Mouse (Mus musculus) regulatory T cell (primary cell): ENCODE measurements around the gene Olfr168.
"Not testable (repeated sequence)": the region's sequence is repeated elsewhere in the genome, so short reads cannot be mapped to it uniquely, and the experiment has no call there.

Experiments
- in situ Hi-C: fragments of 300-600 bp; cut with MboI, MseI; formaldehyde crosslinking; loops from one replicate; pipeline ENCODE4 v1.15.1; 2025; ENCODE audit warnings: high pct_unique_total_duplicates

Gene Olfr168

DNA sequence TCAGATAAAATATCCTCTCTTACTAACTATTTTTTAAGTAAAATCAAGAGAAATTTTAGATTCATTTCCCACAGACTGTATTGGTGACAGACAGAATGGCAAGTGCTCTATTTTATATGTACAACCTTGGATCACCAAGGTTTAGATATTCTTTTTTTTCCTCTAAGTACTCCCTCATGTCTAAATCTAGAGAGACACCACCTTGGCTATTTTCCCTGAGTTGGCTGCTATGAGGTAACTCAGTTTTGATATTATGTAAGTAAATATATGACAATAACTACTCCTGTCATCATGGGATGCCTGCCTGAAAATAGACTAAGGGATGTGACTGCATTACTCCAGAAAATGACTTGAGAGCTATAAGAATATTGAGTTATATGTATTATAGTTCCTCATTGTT lies at the start of gene Olfr168:
TSS of gene Olfr168 (minus strand) at position 101 of the 400 bp plus-strand sequence.
- in situ Hi-C loops: no loop called here

DNA sequence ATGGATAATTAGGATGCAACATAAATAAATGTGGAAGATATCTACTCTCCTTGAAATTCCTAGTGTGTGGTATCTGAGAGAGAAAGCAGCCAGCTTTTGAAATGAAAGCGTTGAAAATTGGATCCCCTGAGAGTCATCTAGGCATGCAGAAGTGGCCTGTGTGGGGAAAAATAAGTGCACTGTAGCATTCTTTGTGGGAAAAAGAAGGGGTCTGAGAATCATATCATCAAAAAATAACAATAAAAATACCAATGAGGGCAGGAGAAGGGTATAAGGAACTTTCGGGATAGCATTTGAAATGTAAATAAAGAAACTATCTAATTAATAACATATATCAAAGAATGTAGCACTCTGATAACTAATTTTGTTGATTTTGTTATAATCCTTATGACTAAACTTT lies 36.4 kb upstream of the Olfr168 start, which contains the start of gene Olfr169:
TSS of gene Olfr169 (minus strand) at position 101 of the 400 bp plus-strand sequence.
- in situ Hi-C loops: not testable (repeated sequence)

DNA sequence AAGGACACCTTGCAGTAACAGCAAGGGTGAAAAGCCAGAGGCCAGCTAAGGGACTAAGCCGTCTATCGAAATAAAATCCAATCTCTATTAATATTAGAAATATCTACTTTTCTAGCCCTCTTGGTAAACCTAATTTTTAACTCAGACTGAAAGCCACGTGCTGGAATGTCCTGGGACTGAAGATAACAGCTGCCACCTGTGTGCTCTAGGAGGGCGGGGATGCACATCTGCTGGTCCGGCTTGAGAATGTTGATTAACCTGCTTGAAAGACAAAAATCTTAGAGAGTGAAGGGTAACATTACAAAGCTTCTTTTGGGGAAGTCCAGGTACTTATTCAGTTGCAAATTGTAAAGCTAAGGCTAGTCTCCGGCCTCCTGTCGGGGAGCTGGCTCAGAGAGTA lies 18.1 kb upstream of the Olfr168 start:
- in situ Hi-C loops: not testable (repeated sequence)

DNA sequence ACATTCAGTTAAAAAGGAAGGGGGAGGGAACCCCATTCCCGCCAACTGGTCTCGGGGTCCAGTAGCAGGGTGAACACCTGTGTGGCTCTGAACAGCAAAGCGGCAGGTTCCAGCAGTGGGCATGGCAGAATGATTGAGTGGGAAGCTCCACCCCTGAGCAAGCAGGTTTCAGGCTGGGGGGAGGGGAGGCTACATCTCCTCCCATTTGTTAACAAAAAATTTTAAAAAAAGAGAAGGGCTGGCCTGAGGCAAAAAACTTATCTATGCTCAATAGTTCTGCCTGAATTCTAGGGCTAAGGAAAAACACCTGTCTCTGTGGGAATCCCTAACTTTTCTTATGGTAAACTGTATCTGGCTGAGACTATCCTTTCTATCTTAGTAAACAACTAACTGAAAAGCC lies 16.9 kb upstream of the Olfr168 start:
- in situ Hi-C loops: not testable (repeated sequence)

DNA sequence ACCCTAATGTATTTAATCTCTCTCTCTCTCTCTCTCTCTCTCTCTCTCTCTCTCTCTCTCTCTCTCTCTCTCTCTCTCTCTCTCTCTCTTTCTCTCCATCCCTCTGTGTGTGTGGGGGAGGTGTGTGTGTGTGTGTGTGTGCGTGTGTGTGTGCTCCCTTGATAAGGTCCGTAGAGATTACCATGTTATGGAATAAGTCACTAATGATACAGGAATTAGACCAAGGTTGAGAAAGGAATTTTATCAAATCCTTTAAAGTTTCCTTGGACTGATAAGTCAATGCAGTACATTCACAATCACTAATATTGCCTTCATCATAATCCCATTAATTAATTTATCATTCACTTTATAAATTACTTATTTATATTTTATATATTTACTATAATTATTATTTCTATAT lies 13.2 kb downstream of the Olfr168 start, which contains the start of gene Olfr167:
TSS of gene Olfr167 (minus strand) at position 101 of the 400 bp plus-strand sequence.
- in situ Hi-C loops: loop anchor here (25.0 kb wide), 1 partner anchor 540 kb away; no protein-coding TSS in a partner anchor

DNA sequence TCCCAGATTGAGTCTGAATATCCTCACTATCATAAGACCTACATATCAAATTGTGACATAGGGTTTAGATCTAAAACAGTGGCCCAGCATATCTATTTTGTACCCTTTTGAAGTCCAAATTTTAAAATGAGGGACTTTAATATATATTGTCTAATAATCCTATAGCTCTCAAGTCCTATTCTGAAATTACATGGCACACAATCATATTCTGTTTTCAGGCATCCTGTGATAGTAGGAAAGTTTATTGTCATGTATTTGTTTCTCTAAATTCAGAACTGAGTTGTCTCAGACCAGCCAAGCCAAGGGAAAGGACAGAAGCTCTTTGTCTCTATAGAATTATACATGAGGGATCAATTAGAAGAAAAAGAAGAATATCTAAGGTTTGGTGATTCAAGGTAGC lies 52.0 kb downstream of the Olfr168 start, which contains the start of gene Olfr166:
TSS of gene Olfr166 (plus strand) at position 301 of the 400 bp plus-strand sequence.
- in situ Hi-C loops: no loop called here
